Mouse (Mus musculus) right cerebral cortex, adult 18-20 months (tissue): ENCODE results near the gene Auh.
A peak's percentile ranks its signal among the peaks of the same experiment; 100 is the strongest.

Experiments
- DNase-seq: peaks from one replicate; pipeline ENCODE4 v3.0.0; 2022; ENCODE audit warnings: mixed read lengths

Gene Auh

GRCm38 (mm10) chr13:52929209-52930171 lies at the start of gene Auh:
Gene Auh (minus strand): TSS chr13:52929681.
- DNase-seq = peak; percentile 86

GRCm38 (mm10) chr13:52978321-52978981 lies 49.0 kb upstream of the Auh start:
- DNase-seq = peak; percentile 26

GRCm38 (mm10) chr13:52977757-52978156 lies 48.3 kb upstream of the Auh start:
- no peak for DNase-seq

GRCm38 (mm10) chr13:52977221-52977609 lies 47.7 kb upstream of the Auh start:
- DNase-seq = no peak

- peak; percentile 10 for DNase-seq
Measured at GRCm38 (mm10) chr13:52976510-52977220, 47.2 kb upstream of the Auh start.

GRCm38 (mm10) chr13:52976130-52976509 lies 46.6 kb upstream of the Auh start:
- no peak for DNase-seq

- no peak for DNase-seq
Measured at GRCm38 (mm10) chr13:52974676-52975075, 45.2 kb upstream of the Auh start.

GRCm38 (mm10) chr13:52973427-52973826 lies 43.9 kb upstream of the Auh start:
- DNase-seq = peak; percentile 63

- DNase-seq = no peak
Measured at GRCm38 (mm10) chr13:52972626-52973025, 43.1 kb upstream of the Auh start.

- DNase-seq = no peak
Measured at GRCm38 (mm10) chr13:52970876-52971275, 41.4 kb upstream of the Auh start.

- DNase-seq = no peak
Measured at GRCm38 (mm10) chr13:52962922-52963321, 33.4 kb upstream of the Auh start.

- no peak for DNase-seq
Measured at GRCm38 (mm10) chr13:52962361-52962760, 32.9 kb upstream of the Auh start.

- DNase-seq = no peak
Measured at GRCm38 (mm10) chr13:52953779-52954553, 24.5 kb upstream of the Auh start.

- no peak for DNase-seq
Measured at GRCm38 (mm10) chr13:52949211-52949610, 19.7 kb upstream of the Auh start.

- no peak for DNase-seq
Measured at GRCm38 (mm10) chr13:52947545-52947944, 18.1 kb upstream of the Auh start.

- DNase-seq = no peak
Measured at GRCm38 (mm10) chr13:52945769-52946168, 16.3 kb upstream of the Auh start.

GRCm38 (mm10) chr13:52944116-52944515 lies 14.6 kb upstream of the Auh start:
- DNase-seq = no peak

GRCm38 (mm10) chr13:52942876-52943388 lies 13.5 kb upstream of the Auh start:
- no peak for DNase-seq

- no peak for DNase-seq
Measured at GRCm38 (mm10) chr13:52940956-52941355, 11.5 kb upstream of the Auh start.

GRCm38 (mm10) chr13:52930582-52930981 lies 1.1 kb upstream of the Auh start:
- no peak for DNase-seq

GRCm38 (mm10) chr13:52928392-52928791 lies 1.1 kb downstream of the Auh start:
- DNase-seq = peak; percentile 44

- no peak for DNase-seq
Measured at GRCm38 (mm10) chr13:52924457-52924856, 5.0 kb downstream of the Auh start.
